Mouse (Mus musculus) megakaryocyte progenitor cell, adult 5-6 weeks (primary cell): ENCODE measurements around the gene Sdr9c7. TPM values are rescaled to one million over a fixed set of nuclear protein-coding genes. Genes with fewer than 3 reads are reported as not detected.

ENCODE experiments used
- ATAC-seq: replicated peaks from 2 replicates; pipeline ENCODE4 v1.8.0; 2016; ENCODE audit warnings: mild to moderate bottlenecking, moderate TSS enrichment, inconsistent platforms; ENCODE audit not compliant: poor library complexity
- total RNA-seq, 2 experiments: library from RNA; stranded (forward) in 1 of 2; stranded (reverse) in 1 of 2; fragments of 157-497, 149-512 nt in 1 of 2; fragments of 200-1000 nt in 1 of 2; gene quantifications; 2 replicates each; pipeline versions ENCODE4 v1.2.3 to v1.2.4; 2015 to 2017

Gene Sdr9c7
- total RNA-seq, 2 experiments from 2014 or later = not detected

DNA sequence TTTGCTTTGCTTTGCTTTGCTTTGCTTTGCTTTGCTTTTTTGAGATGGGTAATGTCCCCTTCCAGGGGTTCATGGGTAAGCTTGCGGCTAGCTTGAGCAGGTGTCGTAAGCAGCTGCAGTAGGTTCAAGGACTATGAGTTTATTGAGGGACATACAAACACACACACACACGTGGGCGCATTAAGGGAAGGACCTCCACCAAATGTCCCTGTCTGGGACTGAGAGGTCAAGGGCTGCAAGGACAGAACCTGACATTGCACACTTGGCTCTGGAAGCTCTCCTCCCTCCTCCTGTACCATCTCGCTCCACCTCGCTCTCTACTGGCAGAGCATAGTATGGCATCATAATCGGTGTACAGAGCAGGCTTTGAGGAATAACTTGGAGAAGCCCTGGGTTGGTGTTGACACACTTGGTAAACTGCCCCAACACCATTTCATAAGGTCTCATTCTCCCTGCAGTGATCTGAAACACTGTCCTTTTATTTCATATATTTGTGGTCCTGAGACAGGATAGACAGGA is 60.9 kb downstream of the Sdr9c7 start:
- peak; percentile 42; the same call in 1 of the 2 replicates for ATAC-seq

Other genes with a start within 250 kb of the Sdr9c7 start
- gene Nemp1, start 231.6 kb upstream of the Sdr9c7 start, total RNA-seq (2015) = 15.7 and 19.8 TPM in 2 replicates
- gene Nemp1, start 231.6 kb upstream of the Sdr9c7 start, total RNA-seq (2017) = 17.8 and 25.3 TPM in 2 replicates
- gene Nab2, start 229.9 kb upstream of the Sdr9c7 start, total RNA-seq (2015) = 2.4 and 2.6 TPM in 2 replicates
- gene Nab2, start 229.9 kb upstream of the Sdr9c7 start, total RNA-seq (2017) = 3.4 and 5.2 TPM in 2 replicates
- 0.15 TPM in 1 of 2 replicates, not detected in the other for gene Myo1a, start 193.3 kb upstream of the Sdr9c7 start, total RNA-seq (2015)
- 0.03 and 0.37 TPM in 2 replicates for gene Myo1a, start 193.3 kb upstream of the Sdr9c7 start, total RNA-seq (2017)
- gene Tac2, start 174.0 kb upstream of the Sdr9c7 start, total RNA-seq (2015) = 1.2 TPM in 1 of 2 replicates, not detected in the other
- not detected in 2 replicates for gene Tac2, start 174.0 kb upstream of the Sdr9c7 start, total RNA-seq (2017)
- gene Zbtb39, start 159.0 kb upstream of the Sdr9c7 start, total RNA-seq (2015) = 4.7 and 5.1 TPM in 2 replicates
- gene Zbtb39, start 159.0 kb upstream of the Sdr9c7 start, total RNA-seq (2017) = 2.0 and 3.0 TPM in 2 replicates
- not detected in 2 replicates for gene Gpr182, start 146.8 kb upstream of the Sdr9c7 start, total RNA-seq (2015)
- gene Gpr182, start 146.8 kb upstream of the Sdr9c7 start, total RNA-seq (2017) = not detected in 2 replicates
- gene Rdh1, start 138.8 kb upstream of the Sdr9c7 start, total RNA-seq (2015) = not detected in 2 replicates
- not detected in 2 replicates for gene Rdh1, start 138.8 kb upstream of the Sdr9c7 start, total RNA-seq (2017)
- gene Rdh16f1, start 138.7 kb upstream of the Sdr9c7 start, total RNA-seq (2015) = not detected in 2 replicates
- gene Rdh16f1, start 138.7 kb upstream of the Sdr9c7 start, total RNA-seq (2017) = not detected in 2 replicates
- gene Rdh9, start 122.1 kb upstream of the Sdr9c7 start, total RNA-seq (2015) = not detected in 2 replicates
- gene Rdh9, start 122.1 kb upstream of the Sdr9c7 start, total RNA-seq (2017) = not detected in 2 replicates
- not detected in 2 replicates for gene Rdh16, start 97.4 kb upstream of the Sdr9c7 start, total RNA-seq (2015)
- not detected in 2 replicates for gene Rdh16, start 97.4 kb upstream of the Sdr9c7 start, total RNA-seq (2017)
- gene Rdh19, start 48.6 kb upstream of the Sdr9c7 start, total RNA-seq (2015) = not detected in 2 replicates
- not detected in 2 replicates for gene Rdh19, start 48.6 kb upstream of the Sdr9c7 start, total RNA-seq (2017)
- not detected in 2 replicates for gene Rdh16f2, start 32.0 kb upstream of the Sdr9c7 start, total RNA-seq (2015)
- gene Rdh16f2, start 32.0 kb upstream of the Sdr9c7 start, total RNA-seq (2017) = not detected in 2 replicates
- not detected in 2 replicates for gene Rdh7, start 9.7 kb upstream of the Sdr9c7 start, total RNA-seq (2015)
- not detected in 2 replicates for gene Rdh7, start 9.7 kb upstream of the Sdr9c7 start, total RNA-seq (2017)
- gene Hsd17b6, start 109.1 kb downstream of the Sdr9c7 start, total RNA-seq (2015) = not detected in 2 replicates
- gene Hsd17b6, start 109.1 kb downstream of the Sdr9c7 start, total RNA-seq (2017) = not detected in 2 replicates
- gene Prim1, start 116.7 kb downstream of the Sdr9c7 start, total RNA-seq (2015) = 109 and 117 TPM in 2 replicates
- gene Prim1, start 116.7 kb downstream of the Sdr9c7 start, total RNA-seq (2017) = 116 and 131 TPM in 2 replicates
- 1,210 and 1,292 TPM in 2 replicates for gene Naca, start 137.1 kb downstream of the Sdr9c7 start, total RNA-seq (2015)
- gene Naca, start 137.1 kb downstream of the Sdr9c7 start, total RNA-seq (2017) = 2,424 and 2,528 TPM in 2 replicates
- gene Ptges3, start 160.4 kb downstream of the Sdr9c7 start, total RNA-seq (2015) = 247 and 270 TPM in 2 replicates
- gene Ptges3, start 160.4 kb downstream of the Sdr9c7 start, total RNA-seq (2017) = 310 and 351 TPM in 2 replicates
- gene Atp5b, start 184.8 kb downstream of the Sdr9c7 start, total RNA-seq (2015) = 1,546 and 1,583 TPM in 2 replicates
- 2,698 and 2,700 TPM in 2 replicates for gene Atp5b, start 184.8 kb downstream of the Sdr9c7 start, total RNA-seq (2017)
- 35.5 and 40.3 TPM in 2 replicates for gene Baz2a, start 193.1 kb downstream of the Sdr9c7 start, total RNA-seq (2015)
- 13.2 and 15.0 TPM in 2 replicates for gene Baz2a, start 193.1 kb downstream of the Sdr9c7 start, total RNA-seq (2017)